Mouse (Mus musculus) gastrocnemius, postnatal 14 days (tissue): Measurements from ENCODE around the gene Tead2. TPM values are rescaled to one million over a fixed set of nuclear protein-coding genes. Genes with fewer than 3 reads are reported as not detected.
"Not testable (repeated sequence)": the region's sequence is repeated elsewhere in the genome, so short reads cannot be mapped to it uniquely, and the experiment has no call there.

Experiments
- DNase-seq: peaks from one replicate; pipeline ENCODE4 v3.0.0; 2021; ENCODE audit warnings: mixed read lengths
- intact Hi-C: fragments of 180-260 bp; cut with DNase I; formaldehyde crosslinking; loops from one replicate; pipeline ENCODE4 v1.15.1; 2025; ENCODE audit warnings: low total_unique reads
- long read RNA-seq, 2 experiments: library from polyadenylated mRNA; stranded (forward); transcript quantifications; one replicate each; pipeline ENCODE4 v2.0.0; 2021
- total RNA-seq, 2 experiments: library from RNA; stranded (reverse); gene quantifications; 2 replicates each; pipeline ENCODE4 v1.2.3; 2021

The Tead2 gene
- total RNA-seq: 10 to 100 TPM in 1 of 2 experiments, 1 to 10 TPM in 1; 7.1 to 10.9 TPM
- long read RNA-seq, experiment 1, partial matches to known transcripts: 0 of 1 reads
- long read RNA-seq, experiment 1, other reads (novel, unspliced or antisense): 1 of 1 reads
- long read RNA-seq, experiment 2, partial matches to known transcripts: 0 of 7 reads
- long read RNA-seq, experiment 2, other reads (novel, unspliced or antisense): 2 of 7 reads

DNA sequence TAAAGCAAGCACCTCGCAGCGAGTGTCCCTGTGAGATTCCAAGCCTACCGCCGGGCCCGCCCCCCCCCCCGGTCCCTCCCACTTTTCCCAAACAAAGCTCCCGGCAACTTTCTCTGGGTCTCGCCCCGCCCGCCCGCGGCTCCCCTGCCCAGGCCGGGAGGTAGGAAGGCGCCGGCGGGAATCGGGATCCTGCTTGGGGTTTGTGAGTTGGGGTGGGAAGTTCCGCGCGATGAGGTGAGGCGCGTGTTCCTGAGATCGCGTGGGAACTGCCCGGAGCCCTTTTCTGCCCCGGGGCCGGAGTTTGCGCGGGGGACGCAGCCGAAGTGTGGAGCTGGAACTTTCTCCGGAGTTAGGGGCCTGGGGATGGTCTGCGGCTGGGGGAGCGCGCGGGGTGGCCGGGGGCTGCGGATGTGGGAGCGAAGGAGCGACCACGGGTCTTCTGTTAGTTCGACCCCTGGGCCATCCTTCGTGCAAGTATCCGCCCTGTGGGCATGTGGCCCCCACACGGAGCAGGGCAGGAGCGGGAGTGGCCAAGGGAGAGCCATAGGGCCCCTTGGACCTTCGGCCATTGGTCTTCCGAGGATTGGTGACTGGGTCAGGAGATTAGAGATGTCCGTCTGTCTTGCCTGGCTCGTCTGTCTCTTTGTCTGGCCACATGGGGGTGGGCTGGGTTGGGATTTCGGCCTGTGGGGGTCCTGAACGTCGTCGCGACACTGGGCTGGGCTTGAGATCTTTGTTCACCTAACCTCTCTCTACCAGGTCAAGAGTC lies at the start of gene Tead2:
Gene Tead2 (plus strand): TSS at position 81 of the 769 bp plus-strand sequence.
- peak; percentile 51 for DNase-seq
- intact Hi-C loops: no loop called here

DNA sequence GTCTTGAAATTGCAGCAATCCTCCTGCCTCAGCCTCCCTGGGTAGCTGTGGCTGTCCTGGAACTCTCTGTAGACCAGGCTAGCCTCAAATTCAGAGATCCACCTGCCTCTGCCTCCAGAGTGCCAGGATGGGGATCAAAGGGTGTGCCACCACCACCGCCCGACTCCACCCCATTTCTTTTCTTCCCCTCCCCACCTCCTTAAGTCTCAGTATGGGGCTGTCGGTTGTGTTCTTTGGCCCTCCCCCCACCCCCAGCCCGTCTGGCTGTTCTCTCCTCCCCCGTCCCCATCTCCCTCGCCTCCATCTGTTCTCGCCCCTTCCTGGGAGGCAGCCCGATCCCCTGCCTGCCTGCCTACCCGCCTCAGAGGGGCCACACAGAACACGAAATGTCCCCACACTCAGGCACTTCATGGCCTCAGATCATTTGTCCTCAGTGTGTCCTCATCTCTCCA lies 48.6 kb upstream of the Tead2 start:
- intact Hi-C loops: no loop called here
- DNase-seq: no peak

DNA sequence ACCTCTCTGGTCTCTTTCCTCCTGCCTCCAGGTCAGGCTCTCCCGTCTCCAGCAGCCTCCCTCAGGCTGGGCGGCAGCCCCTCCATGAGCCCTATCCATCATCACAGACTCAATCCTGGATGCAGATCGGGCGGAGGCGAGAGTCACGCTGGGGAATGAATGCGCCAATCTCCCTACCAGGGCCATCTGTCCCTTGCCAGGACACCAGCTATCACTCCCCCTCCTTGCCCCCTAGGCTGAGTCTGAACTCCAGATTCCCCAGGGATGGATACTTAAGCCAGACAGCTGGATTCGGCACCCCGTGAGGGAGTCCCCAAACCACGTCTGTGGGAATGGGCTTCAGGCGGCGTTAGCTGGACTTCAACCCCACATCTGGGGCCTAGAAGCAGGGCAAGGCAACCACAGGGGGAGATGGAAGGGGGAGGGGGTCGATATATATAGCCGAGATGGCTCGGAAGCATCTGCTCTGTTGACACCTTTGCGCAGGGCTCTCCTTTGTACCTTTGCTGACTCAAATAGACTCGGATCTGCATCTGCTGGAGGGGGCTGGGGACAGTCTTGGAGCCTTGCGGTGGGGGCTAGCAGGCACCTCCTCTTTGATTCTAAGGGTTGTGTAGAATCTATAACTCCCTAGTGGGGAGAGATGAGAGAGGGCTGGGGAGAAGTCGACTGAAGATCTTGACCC lies 47.6 kb upstream of the Tead2 start:
- intact Hi-C loops: no loop called here
- no peak for DNase-seq

DNA sequence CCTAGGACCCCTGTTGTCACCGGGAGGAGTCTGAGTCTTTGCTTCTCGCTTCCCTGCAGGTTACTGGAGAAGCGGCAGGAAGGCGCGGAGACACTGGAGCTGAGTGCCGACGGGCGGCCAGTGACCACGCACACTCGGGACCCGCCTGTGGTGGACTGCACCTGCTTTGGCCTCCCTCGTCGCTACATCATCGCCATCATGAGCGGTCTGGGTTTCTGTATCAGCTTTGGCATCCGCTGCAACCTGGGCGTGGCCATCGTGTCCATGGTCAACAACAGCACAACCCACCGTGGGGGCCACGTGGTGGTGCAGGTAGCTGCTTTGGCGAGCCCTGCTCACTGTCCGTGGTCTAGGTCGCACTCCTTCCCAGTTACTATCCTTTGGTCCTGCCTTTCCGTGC lies 46.9 kb upstream of the Tead2 start:
- no peak for DNase-seq
- intact Hi-C loops: no loop called here

DNA sequence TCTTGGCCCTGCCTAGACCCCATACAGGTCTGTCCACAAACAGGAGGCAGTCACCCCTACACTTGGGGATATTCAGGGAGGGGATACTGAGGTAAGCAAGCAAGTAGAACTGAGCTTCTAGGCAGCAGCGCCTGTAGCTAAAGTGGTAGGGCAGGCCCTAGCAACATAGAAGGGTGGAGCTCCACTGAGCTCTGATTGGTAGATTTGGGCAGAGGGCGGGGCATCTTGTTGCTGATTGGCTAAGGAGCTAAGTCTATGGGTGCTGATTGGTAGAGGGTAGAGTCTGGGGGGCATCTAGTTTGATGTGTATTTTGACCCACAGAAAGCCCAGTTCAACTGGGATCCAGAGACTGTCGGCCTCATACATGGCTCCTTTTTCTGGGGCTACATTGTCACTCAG lies 46.1 kb upstream of the Tead2 start:
- intact Hi-C loops: no loop called here
- no peak for DNase-seq

DNA sequence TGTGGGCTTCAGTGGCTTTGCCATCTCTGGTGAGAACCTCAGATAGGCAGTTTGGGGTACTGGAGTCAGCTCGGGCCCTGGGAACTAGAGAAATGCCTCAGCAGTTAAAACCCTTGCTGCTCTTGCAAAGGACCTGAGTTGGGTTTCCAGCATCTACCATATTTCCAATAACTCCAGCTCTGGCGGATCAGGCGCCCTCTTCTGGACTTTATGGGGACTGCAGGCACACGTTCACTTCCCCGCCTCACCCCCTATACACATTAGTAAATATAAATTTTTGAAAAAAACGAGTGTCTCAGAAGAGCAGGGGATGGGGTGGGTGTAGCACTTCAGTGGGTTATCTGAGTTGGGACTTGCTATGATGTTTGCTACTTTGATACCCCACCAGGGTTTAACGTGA lies 42.6 kb upstream of the Tead2 start:
- no peak for DNase-seq
- intact Hi-C loops: no loop called here

DNA sequence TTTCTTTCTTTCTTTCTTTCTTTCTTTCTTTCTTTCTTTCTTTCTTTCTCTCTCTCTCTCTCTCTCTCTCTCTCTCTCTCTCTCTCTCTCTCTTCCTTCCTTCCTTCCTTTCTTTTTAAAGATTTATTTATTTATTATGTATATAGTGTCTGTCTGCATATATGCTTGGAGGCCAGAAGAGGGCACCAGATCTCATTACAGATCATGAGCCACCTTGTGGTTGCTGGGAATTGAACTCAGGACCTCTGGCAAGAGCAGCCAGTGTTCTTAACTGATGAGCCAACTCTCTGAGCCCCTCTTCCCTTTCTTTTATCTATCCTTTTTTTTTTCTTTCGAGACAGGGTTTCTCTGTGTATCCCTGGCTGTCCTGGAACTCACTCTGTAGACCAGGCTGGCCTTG lies 41.8 kb upstream of the Tead2 start:
- not testable (repeated sequence) for DNase-seq

DNA sequence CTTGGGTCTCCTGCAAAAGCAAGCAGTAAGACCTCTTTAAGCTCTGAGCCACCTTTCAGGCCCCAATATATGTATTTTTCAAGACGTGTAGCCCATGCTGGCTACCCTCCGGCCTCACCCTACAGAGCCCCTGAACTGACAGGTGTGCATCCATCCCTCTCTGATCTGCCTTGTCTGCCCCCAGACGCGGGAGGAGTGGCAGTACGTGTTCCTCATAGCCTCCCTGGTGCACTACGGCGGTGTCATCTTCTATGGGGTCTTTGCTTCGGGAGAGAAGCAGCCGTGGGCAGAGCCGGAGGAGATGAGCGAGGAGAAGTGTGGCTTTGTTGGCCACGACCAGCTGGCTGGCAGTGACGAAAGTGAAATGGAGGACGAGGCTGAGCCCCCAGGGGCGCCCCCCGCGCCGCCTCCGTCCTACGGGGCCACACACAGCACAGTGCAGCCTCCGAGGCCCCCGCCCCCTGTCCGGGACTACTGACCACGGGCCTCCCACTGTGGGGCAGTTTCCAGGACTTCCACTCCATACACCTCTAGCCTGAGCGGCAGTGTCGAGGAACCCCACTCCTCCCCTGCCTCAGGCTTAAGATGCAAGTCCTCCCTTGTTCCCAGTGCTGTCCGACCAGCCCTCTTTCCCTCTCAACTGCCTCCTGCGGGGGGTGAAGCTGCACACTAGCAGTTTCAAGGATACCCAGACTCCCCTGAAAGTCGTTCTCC lies 40.8 kb upstream of the Tead2 start:
- no peak for DNase-seq
- intact Hi-C loops: no loop called here

More for the DNA sequence above, 41.8 kb upstream of the Tead2 start:
- intact Hi-C loops: not testable (repeated sequence)

DNA sequence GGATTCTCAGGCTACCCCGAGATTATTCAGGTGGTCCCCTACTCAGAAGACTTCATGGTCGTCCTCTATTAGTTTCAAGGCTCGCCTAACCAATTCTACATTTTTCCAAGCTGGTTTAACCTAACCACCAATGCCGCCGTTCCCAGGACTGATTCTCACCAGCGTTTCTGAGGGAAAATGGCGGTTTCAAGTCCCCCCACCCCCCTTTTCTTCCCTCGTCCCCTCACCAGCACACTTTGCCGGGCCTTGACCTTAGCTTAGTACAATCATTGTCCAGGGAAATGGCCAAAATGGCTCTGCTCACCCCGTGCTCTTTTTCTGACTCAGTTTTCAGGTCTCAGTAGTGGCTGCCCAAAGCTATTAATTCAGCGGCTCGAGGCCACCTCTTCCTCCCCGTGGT lies 40.2 kb upstream of the Tead2 start:
- intact Hi-C loops: no loop called here
- DNase-seq: no peak

DNA sequence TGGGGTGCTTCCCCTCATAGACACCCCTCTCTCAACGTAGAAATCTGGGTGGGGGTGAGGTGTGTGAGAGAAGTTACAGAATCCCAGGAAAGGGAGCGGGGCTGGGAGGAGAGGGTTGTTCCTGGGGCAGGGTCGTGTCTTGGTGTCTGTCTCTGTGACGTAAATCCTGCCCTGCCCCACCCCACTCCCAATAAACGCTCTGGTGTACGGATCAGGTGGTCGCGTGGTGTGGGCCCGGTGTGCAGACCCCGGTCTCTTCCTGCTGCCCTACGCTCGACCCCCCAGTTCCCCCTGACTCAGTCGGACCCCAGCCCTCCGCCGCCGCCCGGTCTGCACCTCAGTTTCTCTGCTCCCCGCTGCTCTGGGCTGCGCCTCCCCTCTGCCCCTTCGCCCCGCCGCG lies 39.6 kb upstream of the Tead2 start:
- intact Hi-C loops: no loop called here
- no peak for DNase-seq

DNA sequence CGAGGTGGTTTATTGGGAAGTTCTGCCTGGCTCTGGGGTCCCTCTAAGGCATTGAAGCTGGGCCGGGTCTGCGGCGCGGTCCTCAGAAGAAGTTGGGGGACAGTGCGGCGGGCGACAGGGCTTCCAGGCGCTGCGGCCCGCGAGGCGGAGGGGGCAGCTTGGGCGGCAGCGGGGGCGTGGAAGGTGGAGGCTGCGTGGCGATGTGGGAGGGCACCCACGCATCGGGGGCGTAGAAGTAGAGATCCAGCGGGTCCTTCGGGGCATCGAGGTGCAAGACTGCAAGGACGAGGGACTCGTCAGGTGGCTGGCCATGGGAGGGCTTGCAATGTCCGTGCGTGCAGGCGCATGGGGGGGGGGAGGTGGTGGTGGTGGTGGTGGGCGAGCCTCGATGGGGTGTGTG lies 39.2 kb upstream of the Tead2 start:
- intact Hi-C loops: no loop called here
- DNase-seq: no peak

DNA sequence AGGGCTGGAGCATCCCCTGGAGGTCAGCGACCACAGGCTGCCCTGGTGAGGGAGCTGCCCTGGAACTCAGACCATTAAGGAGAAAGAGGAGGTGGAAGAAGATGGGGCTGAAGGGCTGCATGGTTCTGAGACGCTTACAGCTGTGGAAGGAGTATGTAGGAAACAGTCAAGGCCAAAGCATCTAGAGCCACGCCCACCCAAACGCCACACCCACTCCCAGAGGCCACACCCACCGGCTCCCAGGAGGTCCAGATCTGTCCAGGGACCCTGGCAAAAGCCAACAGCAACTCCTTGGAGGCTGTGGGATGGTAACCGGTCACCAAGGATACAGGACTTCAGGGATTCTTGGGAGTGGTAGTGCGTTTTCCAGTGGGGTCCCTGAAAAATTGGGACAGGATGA lies 37.0 kb upstream of the Tead2 start:
- intact Hi-C loops: no loop called here
- no peak for DNase-seq

DNA sequence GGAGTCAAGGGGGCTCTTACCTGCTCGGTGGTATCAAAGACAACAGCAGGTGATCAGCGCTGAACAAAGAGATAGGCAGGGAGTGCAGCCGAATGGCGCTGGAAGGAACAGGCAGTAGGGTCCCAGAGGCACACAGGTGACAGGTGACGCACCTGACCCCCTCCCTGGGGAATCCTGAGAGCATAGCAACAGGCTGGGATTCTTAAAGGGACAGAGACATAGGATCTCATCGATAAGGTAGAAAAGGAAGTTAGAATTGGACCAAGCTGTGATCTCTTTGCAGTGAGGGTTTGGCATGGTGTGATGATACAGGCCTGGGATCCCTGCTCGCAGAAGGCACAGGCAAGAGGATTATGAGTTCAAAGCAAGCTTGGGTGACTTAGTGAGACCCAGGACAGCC lies 36.1 kb upstream of the Tead2 start, which contains the start of gene Gfy:
Gene Gfy (minus strand): TSS at position 101 of the 400 bp plus-strand sequence.
- intact Hi-C loops: no loop called here
- no peak for DNase-seq

DNA sequence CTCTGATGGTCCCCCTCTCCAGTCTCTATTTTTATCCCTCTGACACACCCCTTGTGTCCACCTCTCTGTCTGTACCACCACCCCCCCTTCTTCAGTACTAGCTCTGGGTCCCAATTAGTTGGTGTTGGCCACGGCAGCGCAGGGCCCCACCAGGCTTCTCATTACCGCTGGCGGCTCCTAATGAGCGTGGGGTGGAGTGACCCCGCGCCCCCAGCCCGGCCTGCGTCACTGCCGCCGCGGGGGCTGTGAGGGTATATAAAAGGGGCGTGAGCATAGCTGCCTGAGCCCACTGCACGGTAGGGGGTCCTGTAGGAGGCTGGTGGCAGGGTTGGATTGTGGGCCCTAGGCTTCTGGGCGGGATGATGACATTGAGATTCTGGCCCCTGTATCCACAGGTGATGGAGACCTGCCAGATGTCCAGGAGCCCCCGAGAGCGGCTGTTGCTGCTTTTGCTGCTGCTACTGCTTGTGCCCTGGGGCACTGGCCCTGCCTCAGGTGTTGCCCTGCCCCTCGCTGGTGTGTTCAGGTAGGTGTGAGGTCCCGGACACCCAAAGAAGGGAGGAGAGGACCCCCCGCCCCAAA lies 34.6 kb upstream of the Tead2 start, which contains the start of gene Pth2:
Gene Pth2 (plus strand): TSS at position 100 of the 582 bp plus-strand sequence.
- intact Hi-C loops: no loop called here
- no peak for DNase-seq

DNA sequence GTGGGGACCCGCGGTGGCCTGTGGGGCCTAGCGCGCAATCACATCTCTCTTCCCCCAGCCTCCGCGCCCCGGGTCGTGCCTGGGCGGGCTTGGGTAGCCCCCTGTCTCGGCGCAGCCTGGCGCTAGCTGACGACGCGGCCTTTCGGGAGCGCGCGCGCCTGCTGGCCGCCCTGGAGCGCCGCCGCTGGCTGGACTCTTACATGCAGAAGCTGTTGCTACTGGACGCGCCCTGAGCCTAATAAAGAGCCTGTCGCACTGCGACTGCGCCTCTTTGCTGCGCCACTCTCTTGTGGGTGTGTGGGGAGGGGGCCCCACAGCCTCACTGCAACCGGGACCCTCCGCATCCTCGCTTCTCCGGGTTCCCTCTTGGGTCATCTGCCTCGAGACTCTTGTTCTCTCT lies 34.0 kb upstream of the Tead2 start:
- no peak for DNase-seq

DNA sequence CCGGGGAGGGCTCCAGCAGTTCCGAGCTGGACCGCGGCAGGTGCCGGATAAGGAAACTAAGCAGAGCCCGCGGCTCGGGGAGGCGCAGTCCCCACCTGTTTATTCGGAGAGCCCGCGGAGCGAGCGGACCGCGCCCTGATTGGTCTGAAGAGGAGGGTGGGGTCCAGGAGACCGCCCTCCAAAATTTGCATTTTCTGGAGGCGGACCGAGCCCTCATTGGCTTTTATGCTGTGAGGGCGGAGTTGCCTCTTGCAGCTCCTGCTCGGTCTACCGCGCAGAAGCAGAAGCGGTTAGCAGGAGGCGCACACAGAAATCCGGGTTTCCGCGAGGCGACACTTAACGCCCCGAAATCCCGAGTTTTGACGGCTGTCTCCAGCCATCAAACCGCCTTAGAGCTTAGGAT lies 33.4 kb upstream of the Tead2 start:
- peak; percentile 87 for DNase-seq
- intact Hi-C loops: no loop called here

More for the DNA sequence above, 34.0 kb upstream of the Tead2 start:
- intact Hi-C loops: no loop called here

DNA sequence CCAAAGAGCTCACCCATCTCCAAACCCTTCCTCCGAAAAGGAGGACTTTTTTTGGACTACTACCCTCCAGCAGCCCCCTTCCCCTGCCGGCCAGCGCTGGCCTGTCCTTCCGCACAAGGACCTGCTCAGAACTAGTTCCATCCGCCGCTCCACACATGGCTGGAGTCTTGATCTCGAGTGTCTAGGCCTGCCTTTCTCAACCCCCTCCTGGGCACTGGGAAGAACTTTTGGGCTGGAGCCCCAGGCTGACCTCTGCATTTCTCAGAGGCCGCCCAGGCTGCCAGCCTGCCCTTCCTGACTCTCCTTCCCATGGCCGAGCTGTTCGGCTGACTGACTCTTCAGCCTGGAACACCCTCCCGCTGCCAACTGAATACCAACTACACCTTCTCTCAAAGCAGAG lies 32.9 kb upstream of the Tead2 start:
- intact Hi-C loops: no loop called here
- peak; percentile 55 for DNase-seq

DNA sequence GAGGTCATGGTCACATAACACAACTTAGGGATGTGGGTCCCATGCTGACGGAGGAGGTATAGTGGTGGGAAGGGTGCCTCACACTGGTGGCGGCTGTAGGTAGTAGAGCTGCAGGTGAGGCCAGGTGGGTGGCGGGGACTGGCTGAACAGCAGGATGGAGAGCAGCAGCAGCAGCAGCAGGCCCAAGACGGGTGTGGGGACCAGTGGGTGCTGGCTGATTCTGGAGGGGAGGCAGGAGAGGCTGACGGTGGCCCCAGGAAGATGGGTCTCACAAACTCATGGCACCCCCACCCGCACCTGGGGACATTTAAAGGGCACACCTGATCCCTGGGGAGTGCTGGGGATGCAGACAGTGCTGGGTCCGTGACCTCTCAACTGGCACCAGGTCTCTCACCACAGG lies 31.9 kb upstream of the Tead2 start:
- no peak for DNase-seq
- intact Hi-C loops: no loop called here

DNA sequence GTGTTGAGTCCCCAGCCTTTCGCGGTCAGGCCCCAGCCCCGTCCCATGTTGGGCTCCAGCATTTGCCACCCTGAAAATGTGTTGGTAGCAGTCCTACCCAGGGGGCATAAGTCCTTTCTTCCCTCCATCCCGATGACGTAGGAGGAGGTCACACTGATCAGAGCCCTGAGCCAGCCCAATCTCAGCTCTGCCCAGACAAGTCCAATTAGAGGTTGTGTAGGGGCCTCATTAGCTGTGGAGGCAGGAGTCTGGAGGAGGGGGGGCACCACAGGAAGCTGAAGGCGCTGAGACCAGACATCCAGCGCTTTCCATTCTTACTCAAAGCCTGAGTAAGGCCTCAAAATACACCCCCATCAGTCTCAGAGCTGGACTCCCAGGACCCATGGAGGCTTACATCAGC lies 29.6 kb upstream of the Tead2 start:
- DNase-seq: no peak
- intact Hi-C loops: no loop called here

DNA sequence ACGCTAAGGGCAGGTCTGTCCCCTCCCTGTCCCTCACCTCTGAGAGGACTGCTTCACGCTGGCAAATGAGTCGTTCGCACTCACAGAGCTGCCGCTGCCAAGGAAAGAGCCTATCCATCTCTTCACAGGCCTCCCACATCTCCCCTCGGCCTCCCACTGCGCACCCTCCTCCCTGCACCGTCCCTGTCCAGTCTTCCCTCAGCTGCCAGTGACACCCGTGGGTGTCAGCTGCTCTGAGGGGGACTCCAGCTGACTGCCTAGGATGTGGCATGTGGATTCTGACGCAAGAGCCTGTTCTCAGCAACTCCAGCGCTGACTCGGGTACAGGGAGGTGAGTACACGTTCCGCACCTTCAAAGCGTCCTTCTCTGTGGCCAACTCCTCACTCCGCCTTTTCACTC lies 26.0 kb upstream of the Tead2 start:
- DNase-seq: no peak
- intact Hi-C loops: no loop called here
